Mouse (Mus musculus) mature B cell (primary cell): ENCODE data around the gene Tmem132c.

Experiments used
- in situ Hi-C: fragments of 300-500 bp; cut with MboI; formaldehyde crosslinking; loops from 2 replicates; pipeline ENCODE4 v1.14.3; 2019

The Tmem132c gene

DNA sequence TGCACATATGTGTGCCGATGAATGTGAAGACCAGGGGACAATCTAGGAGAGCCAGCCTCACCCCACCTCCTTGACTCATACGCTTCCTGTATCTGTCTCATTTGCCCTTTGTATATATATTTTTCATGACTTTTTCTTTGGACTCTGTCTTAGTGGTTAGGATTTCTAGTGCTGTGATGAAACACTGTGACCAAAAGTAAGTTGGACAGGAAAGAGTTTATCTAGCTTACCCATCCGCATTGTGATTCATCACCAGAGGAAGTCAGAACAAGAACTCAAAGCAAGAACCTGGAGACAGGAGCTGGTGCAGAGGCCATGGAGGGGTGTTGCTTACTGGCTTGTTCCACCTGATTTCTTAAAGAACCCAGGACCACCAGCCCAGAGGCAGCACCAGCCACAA, 250.1 kb downstream of the Tmem132c start:
- in situ Hi-C loops = no loop called here

DNA sequence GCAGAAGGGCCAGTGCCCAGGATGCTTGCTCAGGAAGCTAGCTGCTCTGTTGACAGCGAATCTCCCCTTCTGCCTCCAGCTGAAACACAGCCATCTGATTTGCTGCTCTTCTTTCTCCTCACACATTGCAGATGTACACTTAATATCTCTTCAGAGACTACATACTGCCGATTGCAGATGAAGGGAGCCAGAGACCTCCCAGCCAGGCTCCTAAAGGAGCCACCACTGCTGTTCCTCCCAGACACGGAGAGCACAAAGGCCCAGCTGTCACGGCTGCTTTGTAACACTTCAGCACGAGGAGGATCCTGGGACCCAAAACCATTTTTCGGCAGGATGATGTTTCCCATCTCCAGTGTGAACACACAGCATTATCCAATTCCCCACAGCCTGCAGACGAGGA, 255.3 kb downstream of the Tmem132c start:
- in situ Hi-C loops = no loop called here

DNA sequence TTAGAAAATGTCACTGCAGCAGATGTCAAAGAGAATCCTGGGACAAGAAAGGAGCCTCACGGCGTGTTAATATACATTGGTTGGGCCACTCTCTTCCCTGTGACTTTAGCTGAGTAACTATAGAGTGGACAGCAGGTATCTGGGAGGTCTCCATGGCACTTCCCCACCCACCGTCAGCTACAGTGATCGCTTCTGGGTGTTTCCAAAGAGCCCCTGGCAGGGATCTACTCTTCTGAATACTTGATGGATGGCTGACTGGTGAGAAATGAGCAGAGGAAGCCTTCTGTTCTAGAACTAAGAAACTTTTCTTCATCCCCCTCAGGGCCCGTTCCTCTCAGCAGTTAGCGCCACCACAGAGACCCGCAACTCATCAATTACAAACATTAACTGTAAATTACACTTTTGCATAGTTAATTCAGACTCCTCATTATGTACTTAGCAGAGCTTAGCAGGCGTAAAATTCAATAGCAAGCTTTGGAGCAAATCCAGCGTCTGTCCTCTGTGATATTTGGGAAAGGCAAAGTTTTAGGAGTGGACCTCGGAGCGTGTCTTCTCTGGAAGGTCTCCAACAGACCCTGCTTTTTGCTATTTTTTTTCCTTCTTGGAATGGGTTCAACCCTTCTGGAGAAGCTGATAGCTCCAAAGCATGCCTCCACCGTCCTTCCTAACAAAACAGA, 257.7 kb downstream of the Tmem132c start:
- in situ Hi-C loops = no loop called here

DNA sequence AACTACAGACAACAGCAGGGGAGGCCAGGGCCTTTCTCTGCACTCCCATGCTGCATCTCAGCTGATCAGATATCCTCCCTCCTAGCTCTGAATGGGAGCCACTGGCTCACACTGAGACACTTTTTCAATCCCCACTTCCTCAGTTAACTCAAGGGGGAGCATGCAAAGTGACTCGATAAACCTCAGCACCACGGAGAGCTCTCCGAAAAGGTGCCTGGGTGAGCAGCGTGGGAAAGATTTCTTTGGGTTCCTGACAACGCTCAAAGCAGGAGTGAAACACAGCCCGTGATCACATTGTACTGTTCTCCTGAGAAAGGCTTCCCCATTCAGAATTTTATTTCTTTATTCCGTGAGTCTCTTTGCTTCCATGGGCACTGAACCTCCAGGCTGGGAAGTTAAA, 261.2 kb downstream of the Tmem132c start:
- in situ Hi-C loops = no loop called here

DNA sequence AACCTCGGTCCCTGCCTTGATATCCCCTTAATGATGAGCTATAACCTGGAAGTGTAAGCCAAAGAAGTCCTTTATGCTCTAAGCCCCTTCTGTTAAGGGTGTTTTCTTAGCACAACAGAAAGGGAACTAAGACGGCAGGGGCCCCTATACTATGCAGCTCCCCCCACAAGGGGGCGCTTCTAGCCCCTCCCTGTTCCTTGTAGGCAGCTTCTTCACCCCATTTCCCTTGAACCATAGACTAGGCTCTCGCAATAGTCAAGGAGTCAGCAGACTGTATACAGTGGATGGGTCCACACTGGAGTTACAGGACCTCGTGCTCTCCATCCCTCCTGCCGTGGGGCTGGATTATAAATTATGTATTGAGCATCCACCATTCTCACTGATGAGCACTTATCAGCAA, 264.1 kb downstream of the Tmem132c start:
- in situ Hi-C loops = no loop called here

DNA sequence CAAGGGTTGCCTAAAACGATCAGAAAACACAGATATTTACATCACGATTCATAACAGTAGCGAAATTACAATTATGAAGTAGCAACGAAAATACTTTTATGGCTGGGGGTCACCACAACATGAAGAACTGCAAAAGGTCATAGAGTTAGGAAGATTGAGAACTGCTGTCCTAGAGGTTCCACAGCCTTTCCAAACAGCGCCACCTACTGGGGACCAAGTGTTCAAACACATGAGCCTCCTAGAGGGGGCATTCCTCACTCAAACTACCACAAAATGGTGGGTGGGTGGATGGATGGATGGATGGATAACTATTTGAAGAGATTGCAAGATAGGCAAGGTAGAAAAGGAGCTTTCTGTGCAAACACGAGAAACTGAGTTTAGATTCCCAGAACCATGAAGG, 270.0 kb downstream of the Tmem132c start:
- in situ Hi-C loops = no loop called here

DNA sequence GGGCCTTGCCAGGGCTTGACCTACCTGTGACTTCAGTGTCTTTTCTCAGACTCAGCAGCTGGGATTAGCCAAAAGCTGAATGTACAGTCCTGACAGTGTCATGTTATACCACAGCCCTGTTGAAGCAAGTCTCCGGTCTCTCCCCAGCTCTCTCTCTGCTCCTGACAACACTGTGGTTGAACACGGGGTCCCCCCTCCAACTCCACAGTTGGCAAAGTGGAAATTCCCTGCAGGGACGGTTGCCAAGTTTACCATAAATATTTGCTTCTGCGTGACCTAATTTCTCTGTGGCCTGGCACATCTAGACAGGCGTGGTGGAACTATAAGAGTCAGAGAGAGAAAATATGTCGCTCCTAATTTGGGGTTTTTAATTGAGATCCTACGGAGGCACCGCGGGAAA, 274.4 kb downstream of the Tmem132c start:
- in situ Hi-C loops = no loop called here

DNA sequence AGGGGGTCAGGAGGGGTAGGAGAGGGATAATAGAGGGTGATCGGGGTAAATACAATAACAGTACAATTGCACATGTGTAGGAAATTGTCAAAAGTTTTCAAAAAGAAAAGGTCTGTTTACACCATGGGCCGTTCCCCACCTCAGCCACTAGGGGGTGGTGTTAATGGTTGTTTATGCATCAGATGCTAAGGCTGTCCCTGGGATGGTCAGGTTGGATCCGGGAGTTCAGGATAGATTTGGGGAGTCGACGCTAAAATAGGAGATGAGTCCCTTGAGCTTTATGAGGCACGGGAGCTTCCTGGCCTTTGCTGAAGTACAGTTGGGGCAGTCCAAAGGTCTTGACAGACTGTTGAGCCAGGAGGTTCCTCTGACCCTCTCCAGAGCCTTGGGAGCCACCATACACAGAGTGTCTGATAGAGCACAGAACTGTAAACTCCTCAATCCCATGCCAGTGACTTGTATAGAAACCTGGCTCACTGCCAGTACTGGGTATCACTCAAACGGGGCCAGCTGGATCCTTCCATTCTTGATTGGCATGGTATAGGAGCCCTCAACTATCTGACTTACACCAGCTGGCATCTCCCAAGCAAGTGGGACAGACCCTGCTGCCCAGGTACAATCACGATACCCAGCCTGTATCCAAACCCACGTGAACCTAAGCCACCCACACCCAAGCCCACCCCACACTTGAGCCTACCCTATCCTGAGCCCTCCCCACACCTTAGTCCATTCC, 281.3 kb downstream of the Tmem132c start:
- in situ Hi-C loops = no loop called here

DNA sequence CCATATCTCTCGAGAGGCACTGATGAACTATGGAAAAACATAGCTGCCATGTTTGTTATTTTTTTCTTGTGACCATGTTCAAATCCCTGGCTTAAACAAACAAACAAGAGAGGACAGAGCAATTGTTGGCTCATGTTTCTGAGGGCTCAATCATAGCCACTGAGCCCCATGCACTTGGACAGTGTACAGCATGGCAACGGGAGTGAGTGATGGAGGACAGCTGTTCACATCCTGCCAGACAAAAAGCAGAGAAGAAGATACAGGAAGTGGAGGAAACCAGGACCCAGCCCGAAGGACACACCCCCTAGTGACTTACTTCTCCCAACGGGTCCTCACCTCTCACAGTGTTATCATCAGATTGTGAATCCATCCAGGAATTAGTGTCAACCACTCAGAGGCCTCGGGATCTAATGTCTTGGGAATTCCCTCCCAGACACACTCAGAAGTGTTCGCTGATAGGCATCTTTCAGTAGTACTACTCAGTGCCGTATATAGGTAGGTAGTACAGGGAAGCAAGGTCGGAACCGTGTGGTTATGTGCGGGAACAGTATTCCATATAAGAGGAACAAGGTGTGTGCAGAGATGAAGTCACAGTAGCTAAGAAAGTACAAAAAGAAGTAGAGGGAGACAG, 285.9 kb downstream of the Tmem132c start:
- in situ Hi-C loops = no loop called here

DNA sequence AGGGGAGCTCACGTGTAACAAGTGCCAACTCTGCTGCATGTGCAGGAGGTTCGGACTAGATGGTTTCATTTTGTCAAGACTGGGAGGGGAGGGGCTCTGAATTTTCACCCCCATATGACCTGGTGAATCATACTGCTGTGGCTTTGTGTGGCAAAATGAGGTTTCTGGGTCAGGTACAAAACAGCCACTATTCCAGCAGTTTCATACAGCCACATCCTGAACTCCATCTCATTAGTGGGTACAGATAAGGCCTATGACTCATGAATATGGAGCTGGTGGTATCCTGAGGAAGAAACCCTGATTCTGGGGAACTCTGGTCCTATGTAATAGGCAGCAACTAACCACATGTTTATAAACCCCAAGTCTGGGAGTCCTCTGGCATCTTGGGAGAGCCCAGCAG, 295.9 kb downstream of the Tmem132c start:
- in situ Hi-C loops = no loop called here

DNA sequence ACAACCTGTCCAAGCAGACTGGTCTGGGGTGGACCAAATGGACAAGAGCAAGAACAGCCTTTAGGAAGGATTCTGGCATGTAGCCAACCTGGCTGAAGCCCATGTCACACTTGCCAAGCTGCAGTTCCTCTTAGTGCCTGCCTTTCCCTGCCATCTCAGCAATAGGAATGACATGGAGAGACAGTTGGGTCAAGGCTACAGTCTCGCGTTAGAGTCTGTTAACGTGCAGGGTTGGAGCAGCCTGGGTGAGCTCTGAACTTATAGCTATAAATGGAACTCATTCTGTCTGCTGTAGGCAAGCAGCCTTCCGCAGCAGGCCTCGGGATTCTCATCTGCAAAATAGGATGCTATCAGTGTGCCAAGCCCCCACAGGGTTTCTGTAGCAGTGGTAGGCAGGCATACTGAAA, 305.0 kb downstream of the Tmem132c start:
- in situ Hi-C loops = no loop called here

DNA sequence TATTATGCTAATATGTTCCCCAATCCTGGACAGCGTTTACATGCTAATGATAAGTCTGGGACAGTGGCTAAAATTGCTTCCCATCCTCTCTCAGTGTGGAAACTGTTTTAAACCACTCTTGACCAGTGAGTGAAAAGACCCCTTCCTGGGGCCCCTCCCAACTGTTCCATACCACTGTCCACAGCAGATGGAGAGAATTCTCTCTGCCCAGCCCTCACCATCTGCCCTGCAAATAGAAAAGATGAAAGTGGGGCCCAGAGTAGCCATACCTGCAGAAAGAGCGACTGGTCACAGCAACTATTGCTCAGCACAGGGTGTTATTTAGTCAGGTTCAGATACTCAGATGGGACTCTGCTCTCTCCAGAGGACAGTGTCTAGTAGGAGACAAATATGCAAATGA, 306.5 kb downstream of the Tmem132c start:
- in situ Hi-C loops = no loop called here

DNA sequence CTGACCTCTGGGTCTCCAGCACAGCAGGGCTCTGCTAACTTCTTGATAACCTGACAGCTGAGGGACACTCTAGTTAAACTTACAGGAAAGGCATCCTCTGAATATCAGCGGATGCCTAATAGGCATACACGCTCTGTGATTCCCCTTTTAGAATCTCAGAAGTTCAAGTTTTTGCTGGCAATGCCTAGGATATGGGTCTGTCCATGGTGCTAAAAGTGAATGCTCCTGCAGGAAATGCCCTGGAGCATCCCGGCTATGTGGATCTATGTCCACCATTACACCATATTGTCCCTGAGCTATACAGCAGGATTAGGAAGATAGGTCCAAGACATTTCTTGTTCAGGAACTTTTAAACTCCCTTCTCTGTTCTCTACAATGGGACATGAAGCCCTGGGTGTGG, 319.5 kb downstream of the Tmem132c start:
- in situ Hi-C loops = no loop called here

DNA sequence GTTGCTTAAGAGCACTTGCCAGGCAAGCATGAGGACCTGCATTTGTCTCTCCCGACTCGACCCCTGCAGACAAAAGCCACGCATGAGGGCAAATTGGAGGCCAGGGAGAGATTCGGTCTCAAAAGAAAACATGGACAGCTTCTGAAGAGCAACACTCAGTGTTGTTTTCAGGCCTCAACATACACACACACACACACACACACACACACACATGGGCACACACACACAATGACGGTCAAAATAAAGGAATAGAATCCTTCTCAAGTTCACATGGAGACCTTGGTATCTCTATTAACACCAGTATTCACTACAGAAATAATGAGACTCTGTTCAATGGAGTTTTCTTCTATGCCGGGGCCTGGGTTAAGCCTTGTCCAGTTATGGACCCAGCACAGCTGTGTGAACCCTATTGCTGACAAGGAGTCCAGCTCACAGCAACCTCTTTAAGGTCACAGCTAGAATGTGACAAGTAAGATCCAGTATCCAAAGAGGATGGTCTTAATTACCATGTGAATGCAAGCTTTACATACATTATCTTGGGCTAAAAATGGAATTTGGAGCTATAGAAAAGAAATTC, 325.6 kb downstream of the Tmem132c start:
- in situ Hi-C loops = no loop called here

DNA sequence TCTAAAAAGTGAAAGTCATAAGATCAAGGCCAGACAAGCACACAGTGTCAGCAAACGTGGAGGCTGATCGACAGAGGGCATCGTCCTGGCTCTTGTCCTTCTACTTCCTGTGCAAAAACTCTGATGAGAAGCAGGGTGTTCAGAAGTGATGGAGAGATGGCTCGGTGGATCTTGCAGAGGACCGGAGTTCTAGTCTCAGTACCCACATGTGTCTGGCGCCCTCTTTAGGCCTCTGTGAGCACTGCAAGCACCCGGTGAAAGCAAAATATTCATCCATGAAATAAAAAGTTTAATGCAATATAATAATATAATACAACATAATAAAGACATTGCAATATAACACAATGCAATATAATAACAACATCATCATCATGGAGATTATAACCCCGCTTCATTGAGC, 335.8 kb downstream of the Tmem132c start:
- in situ Hi-C loops = no loop called here

DNA sequence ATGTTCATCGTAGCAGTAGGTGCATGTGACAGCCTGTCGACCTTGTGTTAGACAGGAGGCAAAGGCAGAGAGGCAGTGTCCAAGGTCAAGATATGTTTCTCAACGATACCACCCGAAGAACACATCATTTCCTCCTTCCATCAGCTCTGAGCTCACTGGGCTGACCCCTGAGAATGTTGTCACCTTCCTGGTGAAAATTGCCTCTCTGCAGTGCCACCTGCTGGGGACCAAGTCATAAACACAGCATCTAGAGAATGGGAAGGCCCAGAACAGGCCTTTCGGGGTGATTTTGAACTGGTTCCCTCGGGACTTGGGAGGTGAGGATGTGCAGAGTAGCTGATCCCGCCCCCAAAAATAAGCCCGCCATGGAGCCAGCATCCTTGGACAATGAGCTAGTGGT, 342.1 kb downstream of the Tmem132c start:
- in situ Hi-C loops = no loop called here

DNA sequence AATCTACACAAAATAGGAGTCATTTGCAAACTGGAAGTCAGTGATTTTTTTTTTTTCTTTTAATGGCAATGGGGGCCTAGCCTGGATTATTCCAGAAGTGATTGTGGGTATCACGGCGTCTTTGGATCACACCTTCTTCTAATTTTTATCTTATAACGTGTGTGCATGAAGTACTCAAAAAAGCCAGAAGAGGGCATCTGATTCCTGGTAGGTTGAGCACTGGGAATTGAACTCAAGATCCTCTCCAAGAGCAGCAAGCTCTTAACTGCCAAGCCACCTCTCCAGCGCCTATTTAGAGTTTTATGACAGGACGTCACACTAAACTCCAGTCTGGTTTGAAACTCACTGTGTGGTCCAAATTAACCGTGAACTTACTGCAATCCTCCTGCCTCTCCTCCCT, 346.2 kb downstream of the Tmem132c start:
- in situ Hi-C loops = no loop called here

DNA sequence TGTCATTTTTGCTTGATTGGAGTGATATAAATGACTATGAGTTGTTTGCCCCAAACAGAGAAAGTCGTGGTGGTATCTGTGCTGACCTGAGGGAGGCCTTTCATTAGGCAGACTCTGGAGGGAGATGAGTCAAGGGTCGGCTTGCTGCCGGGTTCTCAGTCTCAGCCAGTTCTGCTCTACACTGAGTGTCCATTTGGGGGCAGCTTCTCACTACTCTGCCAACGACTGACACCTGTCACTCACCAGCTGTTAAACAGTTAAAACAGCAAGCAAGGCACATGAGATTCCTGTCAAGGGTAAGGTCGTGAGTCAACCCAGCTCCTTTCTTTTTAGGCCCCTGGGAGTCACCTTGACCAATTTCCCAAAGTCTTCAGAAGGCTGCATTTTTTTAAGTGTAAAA, 350.8 kb downstream of the Tmem132c start:
- in situ Hi-C loops = no loop called here

DNA sequence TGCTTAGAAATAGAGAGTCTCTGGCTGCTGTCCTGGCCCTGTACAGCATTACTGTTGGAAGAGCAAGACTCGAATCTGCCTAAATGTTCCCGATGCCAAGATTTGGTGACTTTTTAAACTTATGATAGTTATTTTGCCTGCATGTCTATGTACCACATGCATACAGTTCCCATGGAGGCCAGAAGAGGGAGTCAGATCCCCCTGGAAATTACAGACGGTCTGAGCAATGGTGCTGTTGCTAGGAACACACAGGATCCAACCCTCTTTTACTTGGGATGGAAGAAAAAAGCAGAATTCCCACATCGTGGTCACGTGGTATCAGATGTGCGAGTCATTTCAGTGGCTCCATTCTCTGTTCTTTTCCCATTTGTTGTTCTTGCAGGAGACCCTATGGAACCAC, 351.2 kb downstream of the Tmem132c start:
- in situ Hi-C loops = no loop called here

DNA sequence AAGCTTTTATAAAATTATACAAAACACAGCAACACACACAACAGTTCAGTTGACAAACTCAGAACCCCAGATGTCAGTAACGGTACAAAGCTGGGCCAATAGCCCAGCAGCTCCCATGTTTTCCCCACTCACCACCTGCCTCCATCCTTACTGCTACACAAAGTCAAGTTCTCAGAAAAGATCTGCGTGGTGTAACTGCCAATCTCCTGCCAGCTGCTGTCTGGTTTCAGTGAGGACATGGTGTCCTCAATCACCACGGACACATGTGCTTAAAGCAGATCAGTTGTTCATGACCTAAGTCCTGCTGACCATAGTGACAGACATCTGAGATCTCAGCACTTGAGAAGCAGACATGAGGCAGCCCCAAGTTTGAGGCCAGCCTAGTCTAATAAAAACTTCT, 354.1 kb downstream of the Tmem132c start:
- in situ Hi-C loops = no loop called here

DNA sequence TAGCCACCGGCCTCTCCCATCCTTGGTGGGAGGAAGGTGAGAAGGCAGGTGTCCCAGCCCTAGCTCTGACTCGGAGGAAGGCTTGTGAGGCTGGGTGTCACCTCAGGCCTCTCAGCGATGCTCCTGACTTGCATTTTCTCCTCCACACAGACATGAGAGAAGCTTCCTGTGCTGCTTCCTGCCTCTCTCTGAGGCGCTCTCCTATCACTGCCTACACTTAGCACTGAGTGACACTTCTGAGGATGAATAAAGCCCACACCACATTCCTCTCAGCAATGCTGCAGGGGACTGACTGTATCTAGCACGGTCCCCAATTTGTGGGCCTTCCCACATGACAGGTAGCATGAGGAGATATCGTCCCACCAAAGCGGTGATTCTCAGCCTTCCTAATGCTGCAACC, 355.3 kb downstream of the Tmem132c start:
- in situ Hi-C loops = no loop called here

DNA sequence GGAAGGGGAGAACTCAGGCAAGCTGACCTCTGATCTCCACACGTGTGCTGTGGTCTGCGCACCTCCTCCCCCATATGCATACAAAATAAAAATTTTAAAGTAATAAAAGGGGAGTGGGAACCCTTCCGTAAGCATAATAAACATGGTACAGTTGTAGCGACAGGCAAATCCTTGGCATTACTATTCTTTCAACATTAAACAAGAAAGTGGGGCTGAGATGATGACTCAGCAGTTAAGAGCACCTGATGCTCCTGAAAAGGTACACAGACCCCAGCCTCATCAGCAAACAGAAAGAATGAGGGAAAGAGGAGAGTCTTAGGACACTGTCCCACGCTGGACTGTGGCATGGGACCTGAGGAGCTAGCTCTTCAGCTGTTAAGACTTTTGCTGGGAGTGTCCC, 361.4 kb downstream of the Tmem132c start:
- in situ Hi-C loops = no loop called here

DNA sequence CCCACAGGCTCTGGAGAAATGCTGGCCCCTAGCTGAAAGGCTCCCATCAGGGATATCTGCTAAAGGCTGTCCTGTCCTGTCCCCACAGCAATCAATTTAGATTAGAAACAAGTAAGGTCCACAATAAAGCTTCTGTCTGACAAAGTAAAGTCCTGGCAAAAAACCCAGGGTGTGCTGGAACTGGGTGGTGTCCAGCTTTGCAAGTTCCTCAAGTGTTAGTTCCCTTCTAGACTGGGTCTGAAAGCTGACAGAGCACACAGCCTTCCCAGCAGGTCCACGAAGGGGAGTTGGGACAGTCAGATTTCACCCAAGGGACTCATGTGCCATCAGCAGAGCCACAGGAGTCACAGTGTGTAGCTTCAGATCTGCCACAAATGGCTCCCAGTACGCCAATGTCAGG, 365.9 kb downstream of the Tmem132c start:
- in situ Hi-C loops = loop anchor here (5.0 kb wide), 1 partner anchor 40 kb away; no protein-coding TSS in a partner anchor
